26 mouse cellular contexts compared by ENCODE assay signal in genomic region chr15:32347315-32347714, GRCm38 (mm10).
DNase-seq lines count a peak whose midpoint lies in the region; ATAC-seq and TF ChIP-seq lines count a peak whose summit lies in the region.
"Had no signal": no experiment of that assay in that cellular context is flagged by ENCODE, and none has a peak within 500 bp of the region (broad histone marks: within the 10 kb centered on the region; RNA-seq: fewer than 3 reads in every experiment).

No protein-coding gene starts in this region.

- peak overlapping the region; percentile 54 for H3K4me2 ChIP-seq in CH12.LX (ENCODE audit: insufficient read depth, low read depth, poor library complexity, severe bottlenecking)
- H3K4me2 ChIP-seq: embryonic facial prominence, embryonic 12.5 days; embryonic facial prominence, embryonic 15.5 days; heart, embryonic 13.5 days; hindbrain, embryonic 12.5 days; hindbrain, embryonic 15.5 days had no signal

- H3K4me1 ChIP-seq in CH12.LX (ENCODE audit: control insufficient read depth in 1 of 2, insufficient read depth in 2 of 2) = peaks cover 4 to 21% of the 10 kb centered on the region in 2 experiments; a peak in 3 of 4 replicates
- peaks cover 5% of the 10 kb centered on the region; the same call in 1 of the 2 replicates for H3K4me1 ChIP-seq in brown adipose tissue, adult 24 weeks (ENCODE audit: control insufficient read depth, insufficient read depth, insufficient read length, low read length)
- H3K4me1 ChIP-seq: embryonic facial prominence, embryonic 12.5 days; heart, embryonic 10.5 days; hindbrain, embryonic 12.5 days; hindbrain, embryonic 15.5 days had no signal

- in situ Hi-C loops in CH12.LX (cut with MboI; ENCODE audit: low pct_ligation_motif_present, low pct_unique_long_range_greater_than_20kb, low sequenced_read_pairs) = no loop called here

- H3K79me2 ChIP-seq in CH12.LX (replicated peaks; ENCODE audit: control insufficient read depth, extremely low read depth, insufficient read depth, poor library complexity, severe bottlenecking) = no peaks in the 10 kb centered on the region

- peak overlapping the region in 1 of 3 experiments; percentile 13 for H3K4me3 ChIP-seq in CH12.LX (replicated peaks in 1 of 3; ENCODE audit: low read depth in 2 of 3, low read length in 2 of 3, poor library complexity in 1 of 3)
- 0 out of 2 replicates have a peak overlapping the region, but pooled peaks have one; percentile 11 for H3K4me3 ChIP-seq in brown adipose tissue, adult 24 weeks (ENCODE audit: insufficient read depth, low read depth, low read length)
- H3K4me3 ChIP-seq: embryonic facial prominence, embryonic 12.5 days; embryonic facial prominence, embryonic 15.5 days; heart, adult 2 months; heart, embryonic 10.5 days; heart, embryonic 13.5 days; hindbrain, embryonic 12.5 days; hindbrain, embryonic 15.5 days had no signal

- dilution Hi-C loops in CH12.LX (cut with MboI; ENCODE audit: extremely low pct_ligation_motif_present, extremely low pct_unique_long_range_greater_than_20kb, low sequenced_read_pairs) = no loop called here

- no peak for TF ChIP-seq EP300 in CH12.LX (IDR thresholded peaks at IDR 0.05; ENCODE audit: low read length)

- no peak overlapping the region for H3K9ac ChIP-seq in CH12.LX (ENCODE audit: insufficient read depth, low read depth)
- H3K9ac ChIP-seq: embryonic facial prominence, embryonic 12.5 days; embryonic facial prominence, embryonic 15.5 days; forebrain, postnatal 0 days; heart, embryonic 13.5 days; hindbrain, embryonic 12.5 days; hindbrain, embryonic 15.5 days had no signal

- no peak for TF ChIP-seq RAD21 in CH12.LX (IDR thresholded peaks at IDR 0.05; ENCODE audit: low read depth, low read length)

- TF ChIP-seq CTCF in CH12.LX (conservative IDR thresholded peaks at IDR 0.05 in 1 of 2, IDR thresholded peaks at IDR 0.05 in 1 of 2; ENCODE audit: low read depth in 2 of 2, low read length in 2 of 2) = no peak

- H3K27ac ChIP-seq in CH12.LX (ENCODE audit: insufficient read depth, low read depth) = no peak overlapping the region
- H3K27ac ChIP-seq in brown adipose tissue, adult 24 weeks (replicated peaks; ENCODE audit: low read depth, low read length) = peak overlapping the region; percentile 26
- H3K27ac ChIP-seq: embryonic facial prominence, embryonic 12.5 days; embryonic facial prominence, embryonic 15.5 days; heart, adult 2 months; heart, embryonic 10.5 days; heart, embryonic 13.5 days; hindbrain, embryonic 12.5 days; hindbrain, embryonic 15.5 days had no signal

- H3K36me3 ChIP-seq in CH12.LX (replicated peaks in 1 of 2; ENCODE audit: control insufficient read depth in 1 of 2, insufficient read depth in 1 of 2, low read length in 1 of 2) = no peaks in the 10 kb centered on the region
- H3K36me3 ChIP-seq: embryonic facial prominence, embryonic 12.5 days; embryonic facial prominence, embryonic 15.5 days; heart, embryonic 10.5 days; heart, embryonic 13.5 days; hindbrain, embryonic 12.5 days; hindbrain, embryonic 15.5 days had no signal

- no peak for DNase-seq in frontal cortex, postnatal 14 days (ENCODE audit: low spot score in 2 of 2)
- peak; percentile 47 for DNase-seq in CH12.LX (ENCODE audit: extremely low read depth)
- DNase-seq in right cerebral cortex, adult 18-20 months = no peak
- no peak for DNase-seq in cerebellum, adult 9-10 months
- DNase-seq in adrenal gland, adult 8-10 months = no peak
- no peak for DNase-seq in urinary bladder, adult 18-20 months (ENCODE audit: low spot score in 2 of 2)
- DNase-seq: adrenal gland, adult 2 months; adrenal gland, postnatal 25 days; cerebellum, adult 18-20 months; cerebellum, adult 9-11 months; cerebellum, postnatal 25 days; forebrain, postnatal 0 days; gastrocnemius, postnatal 10 days; gastrocnemius, postnatal 36 days; heart, adult 2 months; heart, postnatal 14 days; kidney, adult 11 months had no signal

- no peak for TF ChIP-seq POLR2A in CH12.LX (IDR thresholded peaks at IDR 0.05; ENCODE audit: low read depth, low read length)

- no peaks in the 10 kb centered on the region for H3K27me3 ChIP-seq in CH12.LX (replicated peaks)
- H3K27me3 ChIP-seq: embryonic facial prominence, embryonic 12.5 days; embryonic facial prominence, embryonic 15.5 days; heart, embryonic 13.5 days; hindbrain, embryonic 12.5 days; hindbrain, embryonic 15.5 days had no signal

- peak; percentile 52; the same call in 1 of the 2 replicates for ATAC-seq in frontal cortex, adult (ENCODE audit: low TSS enrichment)
- ATAC-seq: forebrain, embryonic 14.5 days; forebrain, postnatal 0 days had no signal

- H3K9me3 ChIP-seq in CH12.LX (replicated peaks; ENCODE audit: low read length) = no peaks in the 10 kb centered on the region
- H3K9me3 ChIP-seq: embryonic facial prominence, embryonic 12.5 days; embryonic facial prominence, embryonic 15.5 days; heart, embryonic 10.5 days; heart, embryonic 13.5 days; hindbrain, embryonic 12.5 days; hindbrain, embryonic 15.5 days had no signal

TF ChIP-seq in CH12.LX, 34 proteins besides CTCF, POLR2A, EP300 and RAD21:
- TF ChIP-seq JUN (IDR thresholded peaks at IDR 0.05; ENCODE audit: insufficient read depth, low read depth, low read length) (0 out of 2 replicates have a peak, but pooled peaks have one; percentile 6), TCF12 (IDR thresholded peaks at IDR 0.05; ENCODE audit: low read depth, low read length) (no peak), IRF4 (IDR thresholded peaks at IDR 0.05; ENCODE audit: low read depth, low read length) (0 out of 2 replicates have a peak, but pooled peaks have one; percentile 41), BHLHE40 (IDR thresholded peaks at IDR 0.05; ENCODE audit: low read depth, low read length) (0 out of 2 replicates have a peak, but pooled peaks have one; percentile 18), ETS1 (conservative IDR thresholded peaks at IDR 0.05; ENCODE audit: low read depth, low read length) (peak; percentile 67), MEF2A (IDR thresholded peaks at IDR 0.05; ENCODE audit: borderline replicate concordance, low read depth, low read length) (peak; percentile 60; the same call in 1 of the 2 replicates), USF2 (conservative IDR thresholded peaks at IDR 0.05; ENCODE audit: low read depth, low read length) (no peak), E2F4 (IDR thresholded peaks at IDR 0.05; ENCODE audit: insufficient replicate concordance, low read depth, low read length) (no peak)
